Mouse (Mus musculus): ENCODE measurements at regions not wholly inside any gene's neighbourhood (a gene's known extent, or its start where the extent isn't known, plus 50 kb on each side); places are given as distances from the start of the nearest gene placed in this dataset.

- no peak for TF ChIP-seq CTCF (IDR thresholded peaks at IDR 0.05; ENCODE audit: control insufficient read depth, insufficient read depth, insufficient read length)
- no peak for TF ChIP-seq MYOD1 (IDR thresholded peaks at IDR 0.05; ENCODE audit: control insufficient read depth, insufficient read length, low read depth)
- TF ChIP-seq MAX (IDR thresholded peaks at IDR 0.05): no peak
- no peak for TF ChIP-seq CEBPB (IDR thresholded peaks at IDR 0.05; ENCODE audit: low read depth)
- TF ChIP-seq USF1 (IDR thresholded peaks at IDR 0.05; ENCODE audit: low read depth): no peak
- TF ChIP-seq FOSL1 (IDR thresholded peaks at IDR 0.05; ENCODE audit: insufficient read depth, low read length, poor library complexity, severe bottlenecking): no peak
Measured at GRCm38 (mm10) chr5:118963001-118963400, 402.5 kb downstream of the Med13l start.
